Mouse (Mus musculus) thymus, postnatal 25 days (tissue): Measurements from ENCODE around the gene Alyref.

Experiments
- DNase-seq: peaks from one replicate; pipeline ENCODE4 v3.0.0; 2022

Alyref gene

DNA sequence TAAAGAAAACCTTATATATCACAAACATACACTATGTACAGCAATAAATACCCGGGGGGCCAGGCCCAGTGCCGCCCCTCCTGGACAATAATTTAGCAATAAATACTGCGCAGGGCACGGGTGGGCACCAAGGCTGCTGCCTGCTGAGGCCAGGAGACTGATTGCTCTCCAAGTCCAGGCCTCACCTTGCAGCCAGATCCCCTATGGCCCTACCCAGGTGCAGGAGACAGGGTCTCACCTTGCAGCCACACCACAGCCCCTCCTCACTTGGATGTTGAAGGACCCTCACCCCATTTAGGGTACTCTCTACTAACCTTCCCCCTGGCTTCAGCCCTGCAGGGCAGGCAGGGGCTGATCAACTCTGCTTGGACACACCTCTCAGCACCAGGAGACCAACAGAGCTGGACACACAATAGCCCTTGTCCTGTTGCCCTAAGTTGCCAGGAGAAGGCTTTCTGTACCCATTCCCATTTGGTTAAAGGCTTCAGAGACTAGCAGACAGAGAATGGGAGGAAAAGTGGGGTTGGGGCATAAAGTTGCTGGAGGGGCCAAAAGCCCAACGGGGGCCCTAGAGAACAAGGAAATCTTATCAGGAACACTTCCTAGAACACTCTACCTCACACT lies 27.1 kb upstream of the Alyref start, which contains the start of gene Sirt7:
Sirt7 (minus strand) TSS at position 89 of the 624 bp plus-strand sequence.
- no peak for DNase-seq

GRCm38 (mm10) chr11:120624680-120625111 lies 26.5 kb upstream of the Alyref start:
- DNase-seq, result peak; percentile 88

DNA sequence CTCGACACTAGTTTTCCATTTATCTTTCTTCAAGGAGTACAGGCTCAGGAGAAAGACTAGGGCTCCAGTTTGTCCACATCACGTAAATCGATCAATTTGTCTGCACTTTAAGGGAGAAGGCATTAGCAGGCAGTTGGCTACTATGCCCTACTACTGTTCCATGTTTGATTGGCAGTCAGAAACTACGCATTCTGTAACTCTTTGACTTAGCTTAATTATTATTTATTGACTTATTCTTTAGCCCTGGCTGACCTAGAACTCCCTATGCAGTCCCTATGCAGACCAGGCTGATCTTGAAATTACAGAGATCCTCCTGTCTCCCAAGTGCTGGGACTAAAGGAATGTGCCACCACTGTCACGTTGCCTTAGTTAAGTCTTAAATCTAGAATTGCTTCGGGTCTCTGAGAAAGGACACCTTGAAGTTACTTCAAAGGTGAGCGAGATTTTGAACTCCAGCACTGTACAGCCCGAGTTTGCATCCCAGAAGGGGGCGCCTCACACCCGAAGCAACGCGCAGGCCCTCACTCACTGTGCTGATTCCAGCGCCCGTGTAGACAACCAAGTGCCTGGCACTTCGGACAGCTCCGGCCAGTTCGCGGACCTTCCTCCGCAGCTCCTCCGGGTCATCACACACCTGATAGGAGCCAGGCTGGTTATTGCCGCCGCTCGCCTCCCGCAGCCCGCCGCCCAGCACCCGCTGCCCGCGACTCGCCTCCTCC lies 26.0 kb upstream of the Alyref start:
- DNase-seq, result peak; percentile 83

GRCm38 (mm10) chr11:120622805-120623204 lies 24.6 kb upstream of the Alyref start:
- DNase-seq, result no peak

GRCm38 (mm10) chr11:120620195-120620594 lies 22.0 kb upstream of the Alyref start:
- no peak for DNase-seq

- no peak for DNase-seq
Measured at GRCm38 (mm10) chr11:120618619-120619535, 20.7 kb upstream of the Alyref start.

GRCm38 (mm10) chr11:120617519-120618112 lies 19.5 kb upstream of the Alyref start, which contains the start of gene Pcyt2:
Gene Pcyt2, minus strand, starts transcription at chr11:120617936.
- DNase-seq, result peak; percentile 95

DNA sequence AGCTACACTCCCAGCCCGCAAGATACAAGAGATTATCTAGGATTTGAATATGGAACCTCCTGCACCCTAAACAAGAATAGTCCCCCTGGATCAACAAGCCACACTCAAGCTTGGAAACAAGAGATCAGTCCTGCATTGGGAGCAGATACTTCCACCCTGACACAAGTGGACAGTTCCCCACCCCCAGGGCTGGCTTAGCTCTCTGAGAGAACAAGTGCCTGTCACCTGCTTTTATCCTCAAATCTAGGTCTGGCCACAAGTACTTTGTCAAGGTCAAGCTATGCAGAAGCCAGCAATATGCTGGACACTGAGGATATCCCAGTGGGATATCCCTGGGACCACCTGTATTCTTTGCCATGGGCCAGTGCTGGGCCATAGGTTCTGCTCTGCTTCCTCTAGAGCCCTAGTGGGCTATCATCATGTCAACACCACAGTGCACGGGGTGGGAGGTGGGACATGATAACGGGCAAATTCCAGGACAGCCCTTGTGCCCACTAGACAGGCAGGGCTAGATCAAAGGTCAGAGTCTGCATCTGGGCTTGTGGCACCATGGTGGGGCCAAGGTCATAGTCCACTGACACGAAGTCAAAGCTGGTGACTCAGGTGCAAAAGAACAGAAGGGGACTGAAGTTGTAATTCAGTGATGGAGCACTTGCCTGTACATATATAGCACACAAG lies 18.6 kb upstream of the Alyref start:
- DNase-seq, result no peak

DNA sequence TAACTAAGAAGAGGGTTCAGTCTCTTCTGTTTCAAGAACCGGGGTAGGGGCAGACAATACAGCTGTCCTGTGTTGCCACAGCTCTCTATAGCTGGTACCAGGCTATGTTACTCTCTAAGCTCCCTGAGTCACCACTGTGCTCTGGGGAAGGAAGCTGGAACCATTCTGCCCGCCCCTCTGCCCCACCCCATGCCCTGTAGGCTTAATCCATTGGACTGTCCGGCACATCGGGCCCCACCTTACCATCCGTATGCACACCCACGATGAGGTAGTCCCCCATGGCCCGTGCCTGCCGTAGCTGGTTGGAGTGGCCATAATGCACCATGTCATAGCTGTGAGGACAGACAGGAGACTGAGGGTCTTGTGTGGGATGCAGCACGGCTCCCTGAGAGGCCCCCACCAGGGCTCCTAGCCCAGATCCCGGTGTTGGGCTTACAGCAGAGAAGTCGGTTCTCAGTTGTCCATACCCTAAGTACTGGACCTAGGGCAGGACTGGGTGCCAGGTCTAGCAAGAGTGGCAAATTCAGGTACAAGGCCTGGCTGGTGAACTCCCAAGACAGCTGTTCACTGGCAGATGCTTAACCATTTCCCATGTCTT lies 17.5 kb upstream of the Alyref start:
- no peak for DNase-seq

DNA sequence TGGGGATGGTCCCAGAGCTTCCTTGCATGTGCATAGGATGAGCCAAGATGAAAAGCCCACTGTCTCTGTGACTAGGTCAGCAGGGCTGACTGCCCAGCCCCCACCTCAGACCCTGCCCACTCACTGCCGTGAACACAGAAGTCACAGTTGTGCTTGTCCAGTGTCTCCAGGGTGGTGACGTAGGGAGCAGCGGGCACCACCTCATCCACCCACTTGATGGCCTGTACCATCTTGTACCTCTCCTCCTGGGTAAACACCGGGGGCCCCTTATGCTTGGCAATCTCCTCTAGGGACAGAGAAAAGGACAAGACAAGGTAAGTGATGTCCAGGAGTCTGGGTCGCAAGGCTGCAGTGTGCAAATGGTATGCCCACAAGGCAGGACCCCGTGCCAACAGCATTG lies 17.0 kb upstream of the Alyref start:
- no peak for DNase-seq

- no peak for DNase-seq
Measured at GRCm38 (mm10) chr11:120613976-120614375, 15.8 kb upstream of the Alyref start.

GRCm38 (mm10) chr11:120613481-120613972 lies 15.4 kb upstream of the Alyref start:
- DNase-seq, result no peak

DNA sequence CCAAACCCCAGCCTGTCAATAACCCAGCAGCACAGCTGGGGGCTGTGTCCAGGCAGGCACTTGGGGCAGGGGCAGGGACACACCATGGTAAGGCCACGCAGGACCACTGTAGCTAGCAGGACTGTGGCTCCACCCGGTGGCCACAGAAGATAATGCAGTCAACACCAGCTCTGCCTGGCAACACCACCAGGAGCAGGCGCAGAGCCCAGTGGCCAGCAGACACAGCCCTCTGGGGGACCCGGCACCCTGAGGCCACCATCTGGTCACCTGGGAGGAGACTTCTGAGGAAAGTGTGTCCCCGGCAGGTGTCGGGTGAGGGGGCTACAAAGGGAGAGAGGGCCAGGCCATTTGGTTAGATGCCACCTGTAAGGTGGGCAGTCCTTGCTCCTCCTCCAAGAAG lies 14.6 kb upstream of the Alyref start:
- peak; percentile 79 for DNase-seq

GRCm38 (mm10) chr11:120610477-120611046 lies 12.4 kb upstream of the Alyref start:
- DNase-seq, result no peak

- no peak for DNase-seq
Measured at GRCm38 (mm10) chr11:120609250-120609649, 11.1 kb upstream of the Alyref start.

- DNase-seq, result no peak
Measured at GRCm38 (mm10) chr11:120608241-120609034, 10.3 kb upstream of the Alyref start, which contains the start of gene Npb. Gene Npb, plus strand, starts transcription at chr11:120608477.

DNA sequence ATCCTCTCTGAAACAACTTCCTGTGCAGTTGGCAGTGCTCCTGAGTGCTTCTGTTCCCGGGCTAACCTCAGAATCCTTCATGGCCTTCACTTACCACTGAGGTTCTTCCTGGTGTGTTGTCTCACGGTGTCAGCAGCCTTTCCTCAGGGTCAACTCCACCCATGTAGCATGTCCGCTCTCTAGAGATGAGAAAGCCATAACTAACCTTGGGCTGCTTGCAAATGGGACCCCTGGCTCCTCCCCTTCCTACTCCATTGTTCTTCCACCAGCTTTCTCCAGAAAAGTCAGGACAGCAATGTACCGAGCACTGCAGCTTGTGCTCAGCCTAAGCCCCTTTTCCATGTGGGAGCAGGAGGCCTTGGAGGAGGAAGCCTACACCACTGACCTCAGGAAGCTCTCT lies 8.6 kb upstream of the Alyref start:
- no peak for DNase-seq

DNA sequence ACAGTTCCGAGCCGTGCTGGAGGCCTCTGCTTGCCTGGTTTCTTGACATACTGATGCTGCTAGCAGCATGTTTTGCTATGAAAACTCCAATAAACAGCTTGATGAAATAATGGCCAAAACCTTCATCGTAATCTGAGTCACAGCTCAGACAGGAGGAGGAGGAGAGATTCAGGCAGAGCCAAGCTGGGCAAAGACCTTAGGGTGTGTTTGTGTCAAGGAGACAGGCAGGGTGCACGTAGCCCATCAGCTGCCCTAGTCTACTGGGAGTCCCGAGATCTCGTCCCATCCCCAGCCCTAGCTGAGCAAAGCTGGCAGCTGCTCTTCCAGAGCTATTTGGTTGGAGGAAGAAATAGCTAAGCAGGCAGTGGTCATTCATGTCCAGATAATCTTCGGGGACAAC lies 7.5 kb upstream of the Alyref start:
- DNase-seq, result no peak

GRCm38 (mm10) chr11:120603545-120603944 lies 5.4 kb upstream of the Alyref start:
- DNase-seq, result no peak

DNA sequence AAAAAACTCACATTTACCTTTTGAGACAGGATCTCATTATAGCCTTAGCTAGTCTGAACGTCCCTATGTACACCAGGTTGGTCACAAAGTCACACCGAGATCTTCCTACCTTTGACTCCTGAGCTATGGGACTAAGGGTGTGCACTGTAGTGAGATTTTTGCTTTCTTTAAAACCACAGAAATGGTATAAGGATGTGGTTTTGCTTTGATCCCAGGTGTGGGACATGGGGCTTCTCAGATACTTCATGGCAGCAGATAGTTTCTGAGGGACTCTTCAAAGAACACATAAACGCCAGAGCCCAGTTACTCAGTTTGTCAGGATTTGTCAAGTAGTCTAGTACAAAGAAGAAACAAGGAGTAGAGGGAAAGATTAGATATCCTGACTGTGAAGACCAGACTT lies 2.6 kb upstream of the Alyref start:
- DNase-seq, result no peak
